Mouse (Mus musculus): Measurements from ENCODE around the gene Rgl3.

Gene Rgl3

DNA sequence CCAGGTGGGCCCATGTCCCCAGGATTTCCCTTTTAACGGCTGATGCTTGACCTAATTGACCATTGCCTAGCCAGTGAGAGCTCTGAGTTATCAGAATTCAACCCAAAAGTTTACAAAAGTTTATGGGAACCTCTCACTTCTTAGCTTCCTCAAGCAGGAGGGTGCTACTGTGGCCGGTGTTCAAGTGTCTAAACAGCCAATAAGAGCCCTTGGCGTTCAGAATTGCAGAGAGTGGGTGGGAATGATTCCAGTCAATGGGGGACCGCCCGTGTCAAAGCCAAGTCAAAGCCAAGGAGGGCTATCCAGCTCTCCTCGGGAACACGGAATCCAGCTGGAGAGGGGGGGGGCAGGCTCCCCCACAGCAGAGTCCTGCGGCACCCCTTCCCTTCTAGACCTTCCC, 41.1 kb downstream of the Rgl3 start:
- no peak for DNase-seq (ENCODE audit: low read depth, low spot score)

- DNase-seq (ENCODE audit: low read depth, low spot score) = no peak
These were observed 41.6 kb downstream of the Rgl3 start for GRCm38 (mm10) chr9:21947540-21948130.

DNA sequence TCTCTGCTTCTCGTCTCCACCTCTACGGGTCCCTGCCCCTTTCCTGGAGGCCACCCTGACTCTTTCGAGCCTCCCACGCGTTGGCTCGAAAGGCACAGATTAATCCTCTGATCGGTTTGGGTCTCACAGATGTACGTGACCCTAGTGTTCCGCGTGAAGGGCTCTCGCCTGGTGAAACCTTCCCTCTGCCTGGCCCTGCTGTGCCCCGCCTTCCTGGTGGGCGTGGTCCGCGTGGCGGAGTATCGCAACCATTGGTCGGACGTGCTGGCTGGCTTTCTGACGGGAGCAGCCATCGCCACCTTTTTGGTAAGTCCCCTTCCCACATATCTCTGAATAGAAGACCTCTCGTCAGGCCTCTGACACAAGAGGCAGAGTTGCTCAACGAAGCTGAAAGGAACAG, 45.0 kb downstream of the Rgl3 start:
- DNase-seq (ENCODE audit: low read depth, low spot score) = peak; percentile 77

GRCm38 (mm10) chr9:21943638-21944037, 45.6 kb downstream of the Rgl3 start:
- peak; percentile 72 for DNase-seq (ENCODE audit: low read depth, low spot score)

DNA sequence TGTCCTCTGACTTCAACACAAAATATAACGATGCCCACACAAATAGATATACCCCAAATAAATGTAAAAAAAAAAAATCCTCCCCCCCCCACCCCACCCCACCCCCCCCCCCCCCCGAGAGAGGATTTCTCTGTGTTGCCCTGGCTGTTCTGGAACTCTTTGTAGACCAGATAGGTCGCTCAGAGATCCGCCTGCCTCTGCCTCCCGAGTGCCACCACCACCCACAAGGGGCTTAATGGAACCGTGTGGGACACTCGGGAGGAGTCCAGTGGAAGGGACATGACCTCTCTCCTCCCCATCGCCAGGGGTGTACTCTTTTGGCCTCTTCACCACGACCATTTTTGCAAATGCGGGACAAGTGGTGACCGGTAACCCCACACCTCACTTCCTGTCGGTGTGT, 46.2 kb downstream of the Rgl3 start:
- DNase-seq (ENCODE audit: low read depth, low spot score) = no peak

GRCm38 (mm10) chr9:21938234-21938855, 50.9 kb downstream of the Rgl3 start:
- no peak for DNase-seq (ENCODE audit: low read depth, low spot score)

- no peak for DNase-seq (ENCODE audit: low read depth, low spot score)
These were observed 51.5 kb downstream of the Rgl3 start for GRCm38 (mm10) chr9:21937711-21938175.

- DNase-seq (ENCODE audit: low read depth, low spot score) = peak; percentile 99
These were observed 52.3 kb downstream of the Rgl3 start, which contains the start of gene Plppr2 for GRCm38 (mm10) chr9:21936692-21937570. Gene Plppr2 (plus strand): TSS chr9:21937033.

DNA sequence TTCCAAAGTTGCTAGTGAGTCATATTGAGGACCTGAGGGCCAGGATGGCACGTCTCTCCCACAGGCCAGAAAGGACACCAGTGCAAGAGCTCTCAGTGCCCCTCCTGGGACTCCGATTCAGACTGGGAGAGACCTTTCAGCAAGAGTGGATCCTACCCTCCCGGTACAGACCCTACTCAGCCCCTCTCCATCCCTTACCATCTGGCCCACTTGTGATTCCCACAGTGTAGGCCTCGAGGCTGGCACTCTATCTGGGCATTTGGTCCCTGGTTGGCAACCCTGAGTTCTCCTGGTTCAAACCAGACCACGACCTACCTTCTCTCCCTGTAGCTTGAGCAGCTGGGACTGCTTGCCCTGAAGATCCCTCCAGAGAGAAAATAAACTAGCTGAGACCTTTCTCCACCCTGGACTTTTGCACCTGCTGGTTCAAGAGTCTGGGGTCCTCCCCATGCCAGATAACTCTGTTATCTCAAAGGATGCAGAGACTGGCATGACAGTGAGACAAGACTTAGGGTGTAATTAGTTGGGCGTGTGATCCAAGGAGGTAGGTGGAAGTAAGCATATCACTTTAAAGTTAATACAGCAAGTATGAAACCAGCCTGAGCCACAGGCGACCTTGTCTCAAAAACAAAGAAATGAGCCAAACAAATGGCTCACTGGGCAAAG, 53.6 kb downstream of the Rgl3 start:
- DNase-seq (ENCODE audit: low read depth, low spot score) = no peak

DNA sequence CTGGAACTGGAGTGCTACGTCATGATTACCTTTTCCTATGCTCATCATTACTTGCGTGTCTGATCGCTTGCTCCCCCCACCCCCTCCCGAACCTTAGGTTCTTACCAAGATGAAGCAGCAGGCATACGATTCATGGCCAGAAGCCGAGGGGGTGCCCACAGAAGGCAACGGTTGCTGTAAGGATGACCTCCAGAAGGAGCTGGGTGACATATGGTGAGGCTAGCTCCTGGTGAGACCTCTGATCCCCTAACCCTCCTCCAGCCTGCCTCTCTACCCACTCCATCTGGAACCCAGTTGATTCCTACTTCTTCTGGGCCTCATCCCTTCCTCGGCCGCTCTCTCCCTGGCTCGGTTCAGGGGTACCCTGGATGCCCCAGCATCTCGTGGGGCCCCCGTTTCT, 55.2 kb downstream of the Rgl3 start:
- DNase-seq (ENCODE audit: low read depth, low spot score) = no peak

DNA sequence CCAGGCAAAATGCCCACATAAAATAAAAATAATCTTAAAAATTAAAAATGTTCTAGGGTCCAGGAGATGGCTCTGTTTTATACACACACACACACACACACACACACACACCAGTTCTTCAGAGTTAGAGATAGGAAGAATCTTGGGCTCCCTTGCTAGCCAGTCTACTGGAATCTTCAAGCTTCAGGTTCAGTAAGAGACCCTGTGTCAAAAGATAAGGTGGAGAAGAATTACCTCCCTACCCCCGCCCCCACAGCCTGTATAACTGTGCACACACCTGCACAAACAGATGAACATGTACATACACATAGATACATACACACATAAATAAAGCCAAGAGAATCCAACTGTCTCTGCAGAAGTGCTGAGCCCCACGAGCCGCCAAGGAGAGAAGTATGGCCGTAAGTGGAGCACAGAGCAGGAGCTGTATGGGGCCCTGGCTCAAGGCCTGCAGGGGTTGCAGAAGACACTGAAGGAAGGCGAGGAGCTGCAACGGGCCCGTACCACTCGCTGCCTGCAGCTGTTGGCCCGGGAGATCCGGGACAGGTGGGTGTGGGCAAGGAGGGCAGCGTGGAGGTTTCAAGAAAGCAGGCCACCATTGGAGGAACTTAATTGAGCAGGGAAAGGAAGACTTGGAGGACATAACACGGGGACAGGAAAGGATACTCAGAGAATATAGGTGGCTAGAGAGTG, 56.7 kb downstream of the Rgl3 start:
- no peak for DNase-seq (ENCODE audit: low read depth, low spot score)

DNA sequence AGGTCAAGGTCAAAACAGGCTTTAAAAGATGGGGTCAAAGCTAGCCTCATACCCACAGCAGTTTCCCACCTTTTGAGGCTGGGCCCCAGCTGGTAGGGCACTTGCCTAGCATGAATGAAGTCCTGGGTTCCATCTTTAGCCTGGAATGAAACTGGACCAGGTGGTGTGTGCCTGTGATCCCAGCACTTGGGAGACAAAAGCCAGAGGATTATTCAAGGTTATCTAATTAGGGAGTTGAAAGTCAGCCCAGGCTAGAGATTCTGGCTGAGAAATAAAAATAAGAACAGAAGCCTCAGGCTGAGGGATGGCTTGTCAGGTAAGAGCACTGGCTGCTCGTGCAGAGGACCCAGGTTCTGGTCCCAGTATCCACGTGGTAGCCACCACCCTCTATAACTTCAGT, 57.2 kb downstream of the Rgl3 start:
- no peak for DNase-seq (ENCODE audit: low read depth, low spot score)

GRCm38 (mm10) chr9:21929208-21929607, 60.0 kb downstream of the Rgl3 start:
- no peak for DNase-seq (ENCODE audit: low read depth, low spot score)

DNA sequence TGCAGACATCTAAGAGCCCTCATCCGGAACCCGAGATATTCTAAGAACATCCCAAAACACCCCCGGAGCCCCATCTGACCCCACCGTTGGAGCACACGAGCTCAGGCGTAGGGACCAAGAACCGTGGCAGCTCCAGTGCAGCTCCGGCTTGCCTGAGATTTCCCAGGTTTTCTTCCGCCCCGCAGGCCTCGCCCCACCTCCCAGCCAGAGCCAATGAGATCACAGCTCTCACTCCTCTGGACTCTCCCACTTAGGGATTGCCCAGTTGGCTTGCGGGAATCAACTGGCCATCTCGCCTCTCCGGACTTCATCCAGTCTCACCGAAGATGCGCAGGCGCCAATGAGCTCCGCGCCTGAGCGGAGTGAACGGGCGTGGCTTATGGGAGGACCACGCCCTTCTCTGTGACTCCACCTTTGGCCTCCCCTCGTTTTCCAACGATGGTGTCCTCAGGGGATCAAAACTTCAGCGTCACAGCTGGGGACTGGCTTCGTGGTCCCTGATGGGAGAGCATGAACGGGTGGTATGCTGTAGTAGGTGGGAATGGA, 62.0 kb downstream of the Rgl3 start, which contains the start of the genes Ccdc159 and Tmem205:
Ccdc159 (plus strand) TSS at position 264 of the 546 bp plus-strand sequence.
Tmem205 (minus strand) TSS at position 349 of the 546 bp plus-strand sequence.
- DNase-seq (ENCODE audit: low read depth, low spot score) = peak; percentile 99

DNA sequence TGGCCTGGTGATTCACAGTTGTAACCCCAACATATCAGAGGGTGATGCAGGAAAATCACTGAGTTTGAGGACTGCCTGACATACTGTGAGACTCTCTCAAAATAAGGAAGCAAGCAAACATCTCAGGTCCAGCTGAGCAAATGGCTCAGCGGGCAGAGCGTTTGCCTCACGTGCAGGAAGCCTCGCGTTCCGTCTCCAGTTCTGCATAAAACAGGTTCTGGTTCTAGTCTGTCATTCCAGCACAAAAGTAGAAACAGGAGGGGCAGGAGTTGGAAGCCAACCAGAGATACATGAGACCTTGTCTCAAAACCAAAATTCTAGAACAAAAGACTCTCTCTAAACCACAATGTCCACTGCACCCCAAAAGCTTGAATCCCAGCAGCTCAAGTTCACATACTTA, 62.5 kb downstream of the Rgl3 start:
- no peak for DNase-seq (ENCODE audit: low read depth, low spot score)

- no peak for DNase-seq (ENCODE audit: low read depth, low spot score)
These were observed 63.1 kb downstream of the Rgl3 start for GRCm38 (mm10) chr9:21926155-21926554.

- DNase-seq (ENCODE audit: low read depth, low spot score) = no peak
These were observed 63.7 kb downstream of the Rgl3 start for GRCm38 (mm10) chr9:21925506-21925905.

- no peak for DNase-seq (ENCODE audit: low read depth, low spot score)
These were observed 64.2 kb downstream of the Rgl3 start for GRCm38 (mm10) chr9:21925034-21925433.

DNA sequence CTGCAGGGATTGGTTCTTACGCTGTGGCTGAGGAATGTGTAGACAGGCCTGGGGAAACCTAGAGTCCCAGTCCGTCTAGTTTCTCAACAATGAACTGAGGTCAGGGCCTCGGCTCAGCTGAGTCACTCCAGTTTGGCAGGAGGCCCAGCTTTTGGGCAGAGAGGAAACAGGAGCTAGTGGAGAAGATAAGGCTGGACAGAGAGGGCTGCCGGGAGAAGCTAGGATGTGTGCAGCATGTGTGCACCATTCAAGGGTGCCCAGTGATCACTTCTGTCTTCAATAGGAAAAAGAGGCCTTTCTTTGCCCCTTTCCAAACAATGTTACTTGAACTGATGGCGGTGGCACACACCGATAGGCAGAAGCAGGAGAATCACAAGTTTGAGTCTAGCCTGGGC, 65.2 kb downstream of the Rgl3 start:
- DNase-seq (ENCODE audit: low read depth, low spot score) = no peak

DNA sequence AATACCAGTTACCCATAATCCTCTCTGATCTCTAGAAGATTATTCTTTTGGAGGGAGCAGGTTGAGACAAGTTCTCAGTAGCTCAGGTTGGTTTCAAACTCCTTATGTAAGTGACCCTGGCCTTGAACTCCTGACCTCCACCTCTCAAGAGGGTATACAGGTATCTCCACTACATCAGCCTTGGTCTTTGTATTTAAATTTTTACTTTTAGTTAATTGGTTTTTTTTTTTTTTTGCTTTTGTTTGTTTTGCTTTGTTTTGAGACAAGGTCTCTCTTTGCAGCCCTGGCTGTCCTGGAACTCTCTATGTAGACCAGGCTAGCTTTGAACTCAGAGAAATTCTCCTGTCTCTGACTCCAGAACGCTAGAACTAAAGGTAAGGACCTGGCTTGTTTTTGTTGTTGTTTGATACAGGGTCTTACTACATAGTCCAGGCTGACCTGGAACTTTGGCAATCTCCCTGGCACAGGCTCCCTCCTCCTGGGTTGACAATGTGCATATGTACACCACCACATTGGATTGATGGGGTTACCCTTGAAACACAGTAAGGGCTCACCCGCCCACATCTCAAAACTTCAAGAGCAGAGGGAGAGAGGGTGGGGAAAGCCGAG, 65.7 kb downstream of the Rgl3 start:
- DNase-seq (ENCODE audit: low read depth, low spot score) = no peak

- DNase-seq (ENCODE audit: low read depth, low spot score) = no peak
These were observed 66.2 kb downstream of the Rgl3 start for GRCm38 (mm10) chr9:21923036-21923435.
